Mouse (Mus musculus) stomach, postnatal 0 days (tissue): ENCODE measurements around the gene Btaf1.

ENCODE experiments used
- CTCF ChIP-seq: IDR thresholded peaks from 2 replicates; pipeline ENCODE4 v1.5.1; 2016; ENCODE audit warnings: antibody characterized with exemption, low read depth, mild to moderate bottlenecking, moderate library complexity
- EP300 ChIP-seq: optimal IDR thresholded peaks from 2 replicates; pipeline ENCODE3; 2016; ENCODE audit warnings: antibody characterized with exemption

- TF ChIP-seq CTCF: no peak
- TF ChIP-seq EP300: no peak
Observed at GRCm38 (mm10) chr19:36938008-36938407, 12.1 kb downstream of the Btaf1 start.
